Mouse (Mus musculus): ENCODE data around the gene Mbnl2. TPM values are rescaled to one million over a fixed set of nuclear protein-coding genes. Genes with fewer than 3 reads are reported as not detected.

Gene Mbnl2
- total and polyA plus RNA-seq, 3 experiments: 5.6 to 8.6 TPM; not detected in 1

- peak overlapping the region; percentile 80 for H3K27ac ChIP-seq (ENCODE audit: control insufficient read depth, low read depth, low read length)
- TF ChIP-seq MXI1 (IDR thresholded peaks at IDR 0.05; ENCODE audit: low read depth, low read length): 0 out of 2 replicates have a peak, but pooled peaks have one; percentile 9
- TF ChIP-seq ETS1 (IDR thresholded peaks at IDR 0.05; ENCODE audit: low read depth, low read length): peak; percentile 6; the same call in 1 of the 2 replicates
- 0 out of 2 replicates have a peak, but pooled peaks have one; percentile 43 for TF ChIP-seq SIN3A (IDR thresholded peaks at IDR 0.05; ENCODE audit: low read length)
- TF ChIP-seq GATA1 (IDR thresholded peaks at IDR 0.05; ENCODE audit: low read depth, low read length): 0 out of 2 replicates have a peak, but pooled peaks have one; percentile 41
- TF ChIP-seq BHLHE40 (IDR thresholded peaks at IDR 0.05; ENCODE audit: borderline replicate concordance, low read depth, low read length): no peak
- H3K9ac ChIP-seq (ENCODE audit: control insufficient read depth, low read depth, low read length, poor library complexity, severe bottlenecking): peak overlapping the region; percentile 69
- peaks cover 0 to 13% of the 10 kb centered on the region in 2 experiments; a peak in 2 of 4 replicates for H3K36me3 ChIP-seq (ENCODE audit: control insufficient read depth in 1 of 2, insufficient read depth in 2 of 2, low read length in 2 of 2)
- no peaks in the 10 kb centered on the region for H3K9me3 ChIP-seq (replicated peaks; ENCODE audit: insufficient read depth, low read length)
- H3K4me1 ChIP-seq (ENCODE audit: control insufficient read depth in 1 of 2, insufficient read depth in 2 of 2, low read length in 2 of 2): peaks cover 10 to 17% of the 10 kb centered on the region in 2 experiments
- peak; percentile 60 for DNase-seq (ENCODE audit: low read depth, low spot score)
- H3K27me3 ChIP-seq (ENCODE audit: control insufficient read depth in 1 of 2, insufficient read depth in 2 of 2, low read length in 2 of 2): no peaks in the 10 kb centered on the region
- peaks cover 16% of the 10 kb centered on the region for H3K79me2 ChIP-seq (ENCODE audit: control insufficient read depth, insufficient read depth, low read length, poor library complexity)
- peak overlapping the region; percentile 62 to 73 for H3K4me3 ChIP-seq (ENCODE audit: control insufficient read depth in 1 of 2, insufficient read depth in 1 of 2, low read depth in 2 of 2, low read length in 2 of 2)
Observed at GRCm38 (mm10) chr14:120276343-120277080, 1.0 kb downstream of the Mbnl2 start.

DNA sequence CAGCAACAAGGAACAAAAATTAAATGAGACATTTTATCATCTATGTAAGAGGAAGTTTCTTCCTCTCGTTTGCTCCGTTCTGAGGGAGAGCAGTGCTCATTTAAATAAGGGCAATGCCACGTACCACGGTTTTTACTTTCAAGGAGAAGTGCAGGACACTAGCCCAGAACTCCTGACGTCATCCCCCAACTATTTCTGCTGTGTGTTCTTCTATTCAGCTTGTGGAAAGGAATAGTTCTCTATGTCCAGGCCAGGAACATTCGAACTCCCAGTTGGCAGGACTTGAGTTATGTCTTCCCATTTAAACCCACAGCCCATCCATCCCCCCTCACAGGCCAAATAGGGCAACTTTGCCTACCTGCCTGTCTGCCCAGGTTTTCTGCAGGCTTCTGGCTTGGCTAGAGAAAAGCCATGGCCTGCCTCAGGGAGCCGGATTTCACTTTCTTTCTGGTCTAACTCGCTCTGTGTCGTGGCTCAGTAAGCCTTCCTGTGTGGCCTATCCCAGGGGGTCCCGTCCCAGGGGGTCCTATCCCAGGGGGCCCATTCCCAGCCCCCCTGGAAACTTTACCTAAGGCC, 1.7 kb downstream of the Mbnl2 start:
- DNase-seq (ENCODE audit: low read depth, low spot score): peak; percentile 69
- H3K4me1 ChIP-seq (ENCODE audit: control insufficient read depth in 1 of 2, insufficient read depth in 2 of 2, low read length in 2 of 2): peaks cover 10 to 17% of the 10 kb centered on the region in 2 experiments
- H3K9me3 ChIP-seq (replicated peaks; ENCODE audit: insufficient read depth, low read length): no peaks in the 10 kb centered on the region
- H3K79me2 ChIP-seq (ENCODE audit: control insufficient read depth, insufficient read depth, low read length, poor library complexity): peaks cover 16% of the 10 kb centered on the region
- no peak for TF ChIP-seq MAFK (IDR thresholded peaks at IDR 0.05; ENCODE audit: borderline replicate concordance, low read depth, low read length)
- no peak for TF ChIP-seq RCOR1 (IDR thresholded peaks at IDR 0.05; ENCODE audit: low read depth, low read length)
- 0 out of 2 replicates have a peak, but pooled peaks have one; percentile 19 for TF ChIP-seq SIN3A (IDR thresholded peaks at IDR 0.05; ENCODE audit: low read length)
- peak overlapping the region; percentile 62 to 73 for H3K4me3 ChIP-seq (ENCODE audit: control insufficient read depth in 1 of 2, insufficient read depth in 1 of 2, low read depth in 2 of 2, low read length in 2 of 2)
- H3K27me3 ChIP-seq (ENCODE audit: control insufficient read depth in 1 of 2, insufficient read depth in 2 of 2, low read length in 2 of 2): no peaks in the 10 kb centered on the region
- peak overlapping the region; percentile 69 for H3K9ac ChIP-seq (ENCODE audit: control insufficient read depth, low read depth, low read length, poor library complexity, severe bottlenecking)
- H3K27ac ChIP-seq (ENCODE audit: control insufficient read depth, low read depth, low read length): peak overlapping the region; percentile 80
- peaks cover 0 to 13% of the 10 kb centered on the region in 2 experiments; a peak in 2 of 4 replicates for H3K36me3 ChIP-seq (ENCODE audit: control insufficient read depth in 1 of 2, insufficient read depth in 2 of 2, low read length in 2 of 2)

DNA sequence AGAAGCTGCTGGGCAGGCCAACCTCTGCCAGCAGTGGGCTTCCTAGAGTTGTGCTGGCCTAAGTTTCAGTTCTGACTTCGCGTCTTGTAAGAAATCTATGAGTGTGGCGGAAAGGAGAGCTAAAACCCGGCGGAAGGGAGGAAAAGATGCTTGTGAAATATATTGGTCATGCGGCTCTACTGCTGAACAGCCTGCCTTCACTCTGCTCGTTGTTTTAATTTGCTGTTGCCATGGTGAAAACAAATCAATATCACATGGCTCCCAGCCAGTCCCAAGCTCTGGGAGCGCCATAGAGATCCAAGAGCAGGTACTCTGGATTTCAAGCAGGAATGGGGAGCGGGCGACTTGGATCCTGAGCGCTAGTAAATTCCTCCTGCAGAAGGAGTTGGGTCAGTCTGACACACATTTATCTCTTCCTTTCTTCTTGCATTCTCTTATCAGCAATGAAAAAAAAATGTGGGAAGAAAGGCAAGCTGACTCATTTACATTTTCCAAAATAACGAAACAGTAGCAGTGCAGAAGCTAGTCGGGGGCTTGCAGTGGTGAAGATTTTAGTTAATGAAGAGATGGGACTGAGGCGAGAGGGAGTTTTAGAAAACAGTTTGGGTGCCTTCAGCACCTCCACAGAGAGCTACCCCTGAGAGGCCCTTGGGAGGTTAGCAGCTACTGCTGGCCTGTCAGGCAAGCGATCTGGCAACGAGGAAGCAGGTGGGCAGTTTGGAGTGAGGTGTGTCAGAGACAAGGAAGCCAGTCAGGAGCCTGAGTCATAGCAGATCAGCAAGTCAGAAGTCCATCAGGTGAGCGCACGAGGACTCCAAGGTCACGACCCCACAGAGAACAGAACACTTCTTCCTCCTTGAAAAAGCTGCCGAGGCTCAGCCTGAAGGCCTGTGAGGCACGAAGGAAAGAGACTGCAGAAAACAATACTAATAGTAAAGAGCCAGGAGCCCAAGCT, 3.1 kb downstream of the Mbnl2 start:
- H3K4me1 ChIP-seq (ENCODE audit: control insufficient read depth in 1 of 2, insufficient read depth in 2 of 2, low read length in 2 of 2): peaks cover 10 to 17% of the 10 kb centered on the region in 2 experiments
- peak overlapping the region; percentile 69 for H3K9ac ChIP-seq (ENCODE audit: control insufficient read depth, low read depth, low read length, poor library complexity, severe bottlenecking)
- peaks cover 0 to 16% of the 10 kb centered on the region in 2 experiments; a peak in 2 of 4 replicates for H3K36me3 ChIP-seq (ENCODE audit: control insufficient read depth in 1 of 2, insufficient read depth in 2 of 2, low read length in 2 of 2)
- H3K27ac ChIP-seq (ENCODE audit: control insufficient read depth, low read depth, low read length): peak overlapping the region; percentile 80
- H3K4me3 ChIP-seq (ENCODE audit: control insufficient read depth in 1 of 2, insufficient read depth in 1 of 2, low read depth in 2 of 2, low read length in 2 of 2): peak overlapping the region; percentile 58 to 73
- peak; percentile 57 for DNase-seq (ENCODE audit: low read depth, low spot score)
- H3K9me3 ChIP-seq (replicated peaks; ENCODE audit: insufficient read depth, low read length): no peaks in the 10 kb centered on the region
- no peaks in the 10 kb centered on the region for H3K27me3 ChIP-seq (ENCODE audit: control insufficient read depth in 1 of 2, insufficient read depth in 2 of 2, low read length in 2 of 2)
- H3K79me2 ChIP-seq (ENCODE audit: control insufficient read depth, insufficient read depth, low read length, poor library complexity): peaks cover 16% of the 10 kb centered on the region
- TF ChIP-seq ZKSCAN1 (IDR thresholded peaks at IDR 0.05; ENCODE audit: low read depth, low read length): no peak
- no peak for TF ChIP-seq MAFK (IDR thresholded peaks at IDR 0.05; ENCODE audit: borderline replicate concordance, low read depth, low read length)
- no peak for TF ChIP-seq ZC3H11A (IDR thresholded peaks at IDR 0.05; ENCODE audit: low read depth, low read length)
- TF ChIP-seq RCOR1 (IDR thresholded peaks at IDR 0.05; ENCODE audit: low read depth, low read length): 0 out of 2 replicates have a peak, but pooled peaks have one; percentile 8
- TF ChIP-seq SIN3A (IDR thresholded peaks at IDR 0.05; ENCODE audit: low read length): peak; percentile 62
- TF ChIP-seq NELFE (IDR thresholded peaks at IDR 0.05; ENCODE audit: low read depth, low read length): no peak
- TF ChIP-seq POLR2A (IDR thresholded peaks at IDR 0.05; ENCODE audit: control insufficient read depth in 1 of 2, insufficient read depth in 1 of 2, low read depth in 1 of 2, low read length in 2 of 2, poor library complexity in 1 of 2): no peak
- TF ChIP-seq MAX (IDR thresholded peaks at IDR 0.05; ENCODE audit: low read length): no peak
- peak; percentile 36 to 45; a peak in 3 of 4 replicates for TF ChIP-seq EP300 (IDR thresholded peaks at IDR 0.05; ENCODE audit: low read depth in 1 of 2, low read length in 2 of 2)
- no peak for TF ChIP-seq HCFC1 (IDR thresholded peaks at IDR 0.05; ENCODE audit: low read depth, low read length)
- TF ChIP-seq CHD2 (IDR thresholded peaks at IDR 0.05; ENCODE audit: low read length): no peak
- TF ChIP-seq GABPA (IDR thresholded peaks at IDR 0.05; ENCODE audit: low read depth, low read length): no peak
- no peak for TF ChIP-seq MYC (IDR thresholded peaks at IDR 0.05; ENCODE audit: low read depth, low read length)
- no peak for TF ChIP-seq SMC3 (IDR thresholded peaks at IDR 0.05; ENCODE audit: low read depth, low read length)
- no peak for TF ChIP-seq POLR2AphosphoS5 (IDR thresholded peaks at IDR 0.05; ENCODE audit: borderline replicate concordance, low read depth, low read length)
- no peak for TF ChIP-seq JUND (IDR thresholded peaks at IDR 0.05; ENCODE audit: low read depth, low read length)

All from MEL (cell line).